Mouse (Mus musculus): ENCODE measurements around the gene Gmip.

GRCm38 (mm10) chr8:69837057-69837682 lies 28.7 kb downstream of the Gmip start:
- TF ChIP-seq CTCF (IDR thresholded peaks at IDR 0.05; ENCODE audit: extremely low read depth, insufficient read depth, insufficient read length, insufficient replicate concordance) (no peak), POLR2A (IDR thresholded peaks at IDR 0.05; ENCODE audit: low read depth, low read length) (no peak)
